Mouse (Mus musculus): ENCODE measurements around the gene Ddx20.
"Not testable (repeated sequence)": the region's sequence is repeated elsewhere in the genome, so short reads cannot be mapped to it uniquely, and the experiment has no call there.

Gene Ddx20

DNA sequence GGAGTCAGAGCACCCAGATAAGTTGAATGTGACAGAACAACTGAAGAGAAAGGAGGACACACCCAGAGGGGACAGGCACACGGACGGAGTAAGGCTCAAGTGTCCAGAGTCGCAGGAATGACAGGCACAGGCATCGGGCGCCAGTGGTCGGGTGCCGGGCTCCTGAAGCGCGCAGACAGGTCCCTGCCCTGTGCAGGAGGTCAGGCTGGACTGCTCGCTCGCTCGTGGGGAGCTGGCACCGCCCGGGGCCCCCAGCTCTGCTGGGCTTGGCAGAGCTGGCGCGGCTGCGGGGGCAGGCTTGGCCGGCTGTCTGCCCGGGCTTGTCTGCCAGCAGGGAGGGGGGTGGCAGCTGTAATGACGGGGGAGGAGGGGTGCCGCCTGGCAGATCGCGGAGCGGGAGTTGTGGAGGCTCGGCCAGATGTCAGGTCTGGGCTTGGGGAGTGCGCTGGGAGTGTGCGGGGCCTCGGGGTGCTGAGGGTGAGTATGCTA, 17.7 kb upstream of the Ddx20 start:
- DNase-seq: peak; percentile 23

DNA sequence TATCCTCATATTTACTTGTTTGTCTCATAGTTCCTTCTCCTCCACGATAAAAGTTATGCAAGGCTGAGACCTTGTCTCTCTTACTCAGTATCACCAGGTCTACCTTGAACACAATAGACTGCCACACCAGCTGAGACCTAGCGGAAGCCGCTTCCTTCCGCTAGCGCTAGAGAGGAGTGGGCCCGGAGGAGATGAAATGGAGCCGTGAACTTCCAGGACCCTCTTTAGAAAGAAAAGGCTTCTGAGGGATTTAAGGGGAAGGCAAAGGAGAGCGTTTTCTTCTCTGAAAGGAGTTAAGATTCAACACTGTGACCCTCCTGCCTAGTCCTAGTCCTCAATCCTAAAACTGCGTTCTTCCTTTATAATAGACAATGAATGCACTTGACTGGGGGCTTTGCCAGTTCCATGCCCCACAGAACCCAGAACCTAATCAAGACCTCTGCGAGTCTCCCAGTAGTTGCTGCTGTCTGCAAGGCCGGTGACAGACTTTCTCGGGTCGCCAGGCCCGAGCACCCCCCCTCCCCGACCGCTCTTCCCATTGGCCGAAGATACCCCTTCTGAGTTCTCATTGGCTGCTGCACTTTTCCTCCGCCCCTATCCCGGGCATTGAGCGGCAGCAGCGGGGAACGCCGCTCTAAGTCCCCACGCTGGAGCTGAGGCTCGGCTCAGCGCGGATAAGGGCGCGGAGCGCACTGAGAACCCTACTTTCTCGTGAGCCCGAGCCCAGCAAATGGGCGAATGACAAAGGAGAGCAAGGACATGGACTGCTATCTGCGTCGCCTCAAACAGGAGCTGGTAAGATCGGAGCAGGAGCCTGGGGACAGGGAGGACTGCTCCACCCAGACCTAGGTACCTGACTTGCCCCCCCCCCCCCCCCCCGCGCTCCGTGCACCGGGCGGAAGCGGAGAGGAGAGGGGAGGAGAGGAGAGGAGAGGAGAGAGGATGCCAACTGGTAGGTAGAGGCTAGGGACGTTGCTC, 16.9 kb upstream of the Ddx20 start, which contains the start of gene Inka2:
Inka2 (plus strand) TSS at position 569 of the 978 bp plus-strand sequence.
- peak; percentile 67 for DNase-seq

DNA sequence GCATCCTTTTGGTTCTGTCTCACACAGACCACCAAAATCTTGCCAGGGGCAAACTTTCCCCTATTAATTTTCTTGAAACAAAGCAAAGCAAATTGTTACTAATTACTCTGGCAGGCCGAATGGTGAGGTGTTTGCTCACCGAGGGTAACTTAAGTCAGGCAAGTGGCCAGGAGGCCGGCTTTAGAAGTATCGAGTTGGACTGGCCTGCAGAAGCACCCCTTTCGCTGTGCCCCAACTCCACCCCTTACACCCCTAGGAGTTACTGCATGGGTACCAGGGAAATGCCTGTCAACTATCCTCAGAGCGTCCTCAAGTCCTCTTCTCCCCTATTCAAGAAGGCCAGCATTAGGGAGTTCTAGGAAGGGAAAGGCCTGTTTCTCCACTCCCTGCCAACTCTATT, 16.2 kb upstream of the Ddx20 start:
- DNase-seq: no peak

DNA sequence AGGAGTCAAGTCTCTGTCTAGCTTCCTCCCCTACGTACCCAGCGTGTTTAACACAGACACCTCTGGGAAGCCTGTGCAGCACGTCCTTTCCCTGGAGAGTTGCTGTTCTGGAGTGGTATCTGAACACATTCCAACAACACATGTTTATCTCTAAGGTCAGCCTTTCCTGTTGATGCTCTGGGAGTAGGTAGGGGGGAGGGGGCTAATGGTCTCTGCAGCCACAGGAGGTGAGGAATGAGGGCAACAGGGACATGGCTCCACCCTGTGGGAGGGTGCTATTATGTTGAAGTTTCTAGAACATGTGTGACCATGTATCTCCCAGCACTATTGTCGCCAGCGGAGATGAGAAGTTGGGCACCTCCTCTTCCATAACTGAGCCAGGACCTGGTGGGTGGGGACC, 14.0 kb upstream of the Ddx20 start:
- no peak for DNase-seq

DNA sequence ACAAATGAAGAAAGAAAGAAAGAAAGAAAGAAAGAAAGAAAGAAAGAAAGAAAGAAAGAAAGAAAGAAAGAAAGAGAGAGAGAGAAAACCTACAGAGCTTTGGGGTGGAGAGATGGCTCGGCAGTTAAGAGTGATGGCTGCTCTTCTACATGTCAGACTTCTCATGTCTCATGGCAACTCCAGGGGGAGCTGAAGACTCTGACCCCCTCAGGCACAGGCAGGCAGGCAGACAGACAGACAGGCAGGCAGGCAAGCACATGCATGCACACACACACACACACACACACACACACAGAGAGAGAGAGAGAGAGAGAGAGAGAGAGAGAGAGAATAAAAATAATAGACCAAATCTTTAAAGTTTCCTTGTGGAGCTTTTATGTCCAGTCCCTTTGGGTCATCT, 13.4 kb upstream of the Ddx20 start:
- not testable (repeated sequence) for DNase-seq

DNA sequence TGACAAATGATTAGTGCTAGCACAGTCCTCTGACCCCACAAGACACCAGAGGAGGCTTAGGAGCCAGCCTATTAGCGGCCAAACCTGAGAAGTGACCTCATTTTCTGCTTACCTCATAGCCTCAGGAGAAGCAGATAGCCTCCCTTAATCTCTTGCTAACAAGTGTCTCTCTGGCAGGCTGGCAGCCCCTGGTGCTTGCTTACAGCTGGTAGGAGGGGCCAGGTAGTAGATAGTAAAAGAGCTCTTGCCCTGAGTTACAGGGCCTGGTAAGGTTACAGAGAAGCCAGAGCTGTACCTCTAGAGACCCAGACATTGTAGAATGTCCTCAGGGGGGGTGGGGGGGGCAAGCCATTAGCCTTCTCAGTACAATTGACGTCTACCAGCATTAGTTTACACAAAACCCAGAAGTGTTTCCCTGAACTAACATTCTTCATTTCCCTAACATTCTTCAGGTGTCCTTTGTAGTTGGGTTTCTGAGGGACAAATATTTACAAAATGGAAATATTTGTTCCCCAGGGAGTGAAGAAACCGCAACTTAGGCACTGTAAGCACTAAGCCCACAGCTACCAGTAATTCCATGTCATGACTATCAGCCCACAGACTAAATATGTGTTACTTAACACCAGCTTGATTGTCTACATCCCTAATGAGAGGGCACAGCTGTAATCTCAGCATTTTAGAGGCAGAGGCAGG, 12.0 kb upstream of the Ddx20 start:
- no peak for DNase-seq

DNA sequence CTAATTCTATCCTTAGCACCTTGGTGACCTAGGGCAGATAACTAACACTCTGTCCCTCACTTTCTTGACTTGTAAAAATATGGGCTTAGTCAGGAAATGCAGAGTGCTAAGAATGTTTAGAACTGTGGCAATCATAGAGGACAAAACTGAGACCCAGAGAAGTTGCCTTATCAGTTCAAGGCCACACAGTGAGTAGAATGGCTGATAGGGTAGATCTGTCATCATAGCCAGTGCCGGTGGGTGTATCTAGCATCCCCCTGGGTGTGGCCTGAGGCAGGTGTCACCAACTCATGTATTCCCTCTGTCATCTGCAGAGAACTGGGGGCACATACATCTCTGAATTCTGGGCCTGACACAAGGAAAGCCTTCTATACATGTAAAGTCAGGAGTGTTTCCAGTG, 10.9 kb upstream of the Ddx20 start:
- DNase-seq: no peak

DNA sequence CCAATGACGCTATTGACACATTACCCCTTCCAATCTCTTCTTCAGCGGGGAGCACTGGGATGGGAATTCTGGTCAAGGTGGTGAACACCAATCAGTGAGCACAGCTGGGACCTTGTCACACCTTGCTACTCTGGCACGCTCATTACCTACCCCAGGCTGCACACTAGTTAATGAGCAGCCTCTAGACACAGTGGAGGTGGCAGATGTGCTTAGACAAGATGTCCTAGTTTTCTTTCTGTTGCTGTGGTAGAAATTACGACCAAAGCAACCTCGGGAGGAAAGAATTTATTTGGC, 9.7 kb upstream of the Ddx20 start:
- no peak for DNase-seq

DNA sequence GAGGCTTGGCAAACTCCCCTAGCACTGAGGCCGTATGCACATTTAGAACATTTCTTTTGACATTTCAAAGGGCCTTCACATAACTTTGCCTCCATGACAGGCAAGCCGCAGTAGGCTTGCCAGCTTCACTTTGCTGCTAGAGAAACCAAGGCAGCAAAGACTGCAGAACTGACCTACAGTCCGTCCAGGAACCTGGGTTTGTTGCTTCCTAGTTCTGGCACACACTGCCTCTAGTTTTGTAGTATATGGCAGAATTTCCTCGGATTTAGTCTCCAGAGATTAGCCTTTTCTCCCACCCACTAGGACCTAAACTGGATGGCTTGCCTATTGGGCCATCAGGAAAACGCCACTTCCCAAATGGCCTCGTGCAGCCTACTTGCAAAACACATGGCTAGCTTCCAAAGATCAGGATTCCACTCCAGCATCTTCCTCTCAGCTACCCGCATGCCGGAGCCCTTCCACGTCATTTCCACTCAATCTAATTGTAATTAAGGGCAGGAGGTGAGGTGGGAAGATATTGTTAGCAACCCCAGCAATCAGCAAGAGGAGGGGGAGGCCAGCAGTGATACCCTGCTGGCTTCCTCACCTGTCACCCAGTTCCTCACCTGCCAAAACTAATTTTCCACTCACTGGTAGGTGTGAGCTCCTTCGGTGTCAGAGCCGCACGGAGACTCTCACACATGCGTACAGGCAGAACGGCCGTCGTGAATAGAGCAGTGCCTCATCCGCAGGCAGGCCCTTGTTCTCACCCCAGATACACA, 9.2 kb upstream of the Ddx20 start:
- DNase-seq: no peak

DNA sequence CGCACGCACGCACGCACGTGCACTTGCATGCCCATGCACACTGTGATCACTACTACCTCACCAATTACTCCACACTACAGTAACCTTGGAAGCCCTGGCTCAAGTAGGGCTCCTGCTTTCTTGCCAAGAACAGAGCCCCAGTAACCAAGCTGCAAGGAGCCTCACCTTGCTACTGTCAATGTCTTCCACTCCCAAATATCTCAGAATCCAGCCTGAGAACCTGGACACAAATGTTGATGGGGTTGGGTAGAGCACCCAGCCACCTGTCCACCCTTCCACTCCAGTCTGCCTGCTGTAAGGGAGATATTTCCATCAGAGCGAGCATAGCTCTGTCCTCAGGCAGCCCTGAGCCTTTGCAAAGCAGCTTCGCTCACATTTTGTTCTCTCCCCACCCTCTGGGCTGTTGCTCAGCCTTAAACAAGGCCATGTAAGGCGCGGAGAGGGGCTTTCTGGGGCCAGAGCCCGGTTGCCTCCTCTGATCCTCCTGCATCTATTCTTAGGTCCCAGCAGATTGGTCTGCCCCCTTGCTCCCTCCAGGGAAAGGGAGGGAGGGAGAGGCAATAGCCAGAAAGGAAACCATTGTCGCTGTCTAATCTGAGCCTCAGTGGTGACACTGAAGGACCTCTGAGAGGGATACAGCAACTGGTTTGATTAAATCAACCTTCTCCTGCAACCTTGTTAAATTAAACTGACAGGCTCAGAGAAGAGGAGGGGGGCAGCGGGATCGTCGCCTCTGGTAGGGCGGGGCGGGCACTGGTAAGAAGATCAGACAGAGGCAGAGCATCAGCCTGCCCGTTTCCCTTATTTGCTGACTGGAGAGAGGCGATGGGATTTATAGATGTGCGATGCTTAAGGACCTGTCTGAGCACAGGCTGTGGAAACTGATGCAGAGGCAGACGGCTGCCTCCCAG, 8.4 kb upstream of the Ddx20 start:
- no peak for DNase-seq

DNA sequence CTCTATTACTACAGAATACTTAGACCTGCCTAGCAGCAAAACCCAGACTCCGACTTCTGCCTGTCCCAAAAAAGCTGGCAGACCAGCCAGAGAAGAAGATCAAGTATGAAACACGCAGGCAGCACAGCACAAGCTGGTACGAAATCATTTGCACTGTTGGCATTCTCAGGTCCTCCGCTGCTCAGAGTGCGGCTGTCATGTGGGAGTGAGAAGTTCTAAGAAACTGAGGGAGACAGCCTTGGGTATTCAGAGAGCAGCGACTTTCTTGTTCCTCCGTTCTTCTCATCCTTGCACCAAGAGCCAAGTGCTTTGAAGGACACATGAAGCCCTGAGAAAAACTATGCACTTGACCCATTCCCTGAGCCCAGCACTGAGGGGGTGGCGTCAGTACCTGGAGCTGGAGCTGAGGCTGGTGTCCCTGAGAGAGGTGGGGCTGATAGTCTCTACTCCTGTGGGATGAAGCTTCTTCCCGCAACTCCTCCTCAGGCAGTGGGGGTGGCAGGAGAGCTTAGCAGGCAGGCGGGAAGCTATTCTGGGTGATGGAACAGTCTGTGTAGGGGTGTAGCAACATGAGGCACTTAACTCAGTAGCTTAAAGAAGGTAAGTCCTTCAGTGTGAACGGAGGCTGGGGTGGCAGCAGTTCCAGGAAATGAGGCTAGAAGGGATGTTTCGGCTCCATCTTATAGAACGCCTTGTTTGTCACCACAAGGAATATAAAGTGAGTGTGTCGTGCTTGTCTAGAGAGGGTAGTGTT, 6.1 kb upstream of the Ddx20 start:
- no peak for DNase-seq

DNA sequence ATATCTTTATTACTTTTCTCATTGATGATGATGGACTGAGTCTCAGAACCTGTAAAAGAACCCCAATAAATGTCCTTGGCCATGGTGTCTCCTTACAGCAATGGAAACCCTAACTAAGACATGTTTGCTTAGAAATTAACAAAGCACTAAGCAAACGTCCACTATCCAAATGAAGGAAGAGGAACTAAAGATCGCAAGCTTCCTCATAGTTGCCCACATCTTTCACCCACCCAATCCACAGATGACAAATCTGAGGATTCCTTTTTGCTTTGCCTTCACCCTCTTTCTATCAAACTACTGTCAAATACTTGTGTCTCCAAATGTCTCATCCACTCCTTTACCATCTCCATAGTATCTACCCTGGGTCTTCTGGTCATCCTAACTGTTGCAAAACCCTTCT, 1.2 kb upstream of the Ddx20 start:
- no peak for DNase-seq

DNA sequence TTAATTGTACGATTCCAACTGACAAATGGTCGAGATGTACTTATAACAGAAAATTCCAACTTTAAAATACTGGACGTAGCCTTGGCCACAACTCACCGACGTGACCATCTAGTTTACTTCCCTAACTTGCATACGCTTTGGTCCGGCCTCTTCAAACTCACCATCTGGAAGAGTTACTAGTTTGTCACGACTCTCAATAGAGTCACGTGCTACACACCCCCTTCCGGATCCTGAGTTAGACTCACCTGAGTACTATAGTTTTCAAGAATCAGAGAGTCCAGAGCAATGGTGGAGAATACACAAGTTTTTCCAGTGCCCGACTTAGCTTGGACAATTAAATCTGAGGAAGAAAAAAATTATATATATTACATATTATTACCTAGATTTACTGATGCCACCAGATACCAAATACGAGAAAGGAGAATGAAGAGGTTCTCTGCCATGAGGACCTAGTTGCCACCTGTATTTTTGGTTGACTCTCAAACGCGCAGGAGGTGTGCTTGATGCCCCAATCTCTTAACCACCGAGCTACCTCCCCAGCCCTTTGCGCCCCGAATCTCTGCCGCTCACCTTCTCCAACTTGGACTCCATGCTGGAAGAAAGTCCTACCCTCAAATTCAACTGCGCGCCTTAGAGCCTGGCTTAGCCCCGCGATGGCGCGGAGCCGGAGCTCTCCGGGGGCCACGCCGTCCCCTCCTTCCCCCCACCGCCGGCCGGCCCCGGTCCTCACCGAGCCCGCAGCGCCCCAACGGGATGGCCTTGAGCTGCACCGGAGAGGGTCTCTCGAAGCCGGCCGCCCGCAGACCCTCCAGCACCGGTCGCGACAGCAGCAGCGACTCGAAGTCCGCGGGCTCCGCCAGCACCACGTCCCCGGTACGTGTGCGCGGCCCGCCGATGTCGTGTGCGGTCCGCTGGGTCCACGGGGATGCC, 715 bp downstream of the Ddx20 start:
- DNase-seq: no peak

DNA sequence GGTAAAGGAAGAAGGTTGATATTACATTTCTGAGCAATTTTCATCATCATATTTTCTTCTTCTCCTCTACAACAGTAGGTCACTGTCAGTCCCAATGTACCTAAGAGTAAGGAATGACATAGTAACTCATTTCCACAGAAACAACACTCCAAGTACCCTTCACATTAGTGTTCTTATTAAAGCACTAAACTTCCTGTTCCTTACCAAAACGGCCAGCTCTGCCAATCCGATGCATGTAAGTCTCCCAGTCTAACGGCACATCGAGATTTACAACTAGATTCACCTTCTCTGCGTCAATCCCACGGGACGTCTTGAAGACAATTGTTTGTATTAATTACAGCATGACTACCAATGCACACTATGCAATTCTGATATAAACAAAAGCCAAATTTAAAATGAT, 7.0 kb downstream of the Ddx20 start:
- no peak for DNase-seq

DNA sequence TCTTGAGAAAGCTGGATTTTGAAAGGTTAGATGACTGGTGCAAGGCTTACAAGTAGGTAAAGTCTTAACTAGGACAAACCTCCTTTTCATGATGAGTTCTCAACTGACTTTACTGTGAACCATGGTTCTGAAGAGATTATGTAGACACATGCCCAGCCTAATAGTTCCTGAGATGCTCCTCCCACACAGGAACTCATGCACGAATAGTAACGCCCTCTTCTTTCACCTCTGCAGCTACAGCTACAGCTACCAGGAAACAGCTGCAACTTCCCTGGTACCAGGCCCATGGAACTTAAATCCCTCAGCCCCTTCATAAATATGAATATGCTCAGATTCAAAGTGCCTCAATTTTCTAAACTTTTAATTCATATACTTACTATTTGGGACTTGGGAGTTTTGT, 11.4 kb downstream of the Ddx20 start:
- no peak for DNase-seq

DNA sequence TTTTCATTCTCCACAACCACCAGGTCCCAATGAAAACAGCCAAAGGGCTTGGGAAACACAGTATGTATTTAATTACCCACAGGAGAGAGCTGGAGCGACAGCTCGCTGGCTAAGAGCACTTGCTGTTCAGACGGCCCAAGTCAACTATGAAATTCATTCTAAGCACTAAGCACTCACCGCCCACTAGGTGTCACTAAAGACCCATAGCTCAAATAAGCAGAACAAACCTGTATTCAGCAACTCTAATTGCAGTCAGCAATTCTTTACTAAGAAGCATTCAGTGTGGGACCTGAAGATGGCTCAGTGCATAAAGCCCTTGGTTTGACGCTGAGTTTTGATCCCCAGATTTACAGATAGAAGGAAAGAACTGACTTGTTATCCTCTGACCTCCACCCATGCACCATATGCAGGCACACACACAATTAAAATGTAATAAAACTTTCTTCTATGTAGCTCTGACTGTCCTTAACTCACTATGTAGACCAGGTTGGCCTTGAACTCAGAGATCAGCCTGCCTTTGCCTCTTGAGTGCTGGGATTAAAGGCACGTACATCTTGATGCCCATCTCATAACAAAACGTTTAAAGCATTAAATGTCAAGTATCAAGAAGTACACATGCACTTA, 12.7 kb downstream of the Ddx20 start:
- DNase-seq: peak; percentile 52

DNA sequence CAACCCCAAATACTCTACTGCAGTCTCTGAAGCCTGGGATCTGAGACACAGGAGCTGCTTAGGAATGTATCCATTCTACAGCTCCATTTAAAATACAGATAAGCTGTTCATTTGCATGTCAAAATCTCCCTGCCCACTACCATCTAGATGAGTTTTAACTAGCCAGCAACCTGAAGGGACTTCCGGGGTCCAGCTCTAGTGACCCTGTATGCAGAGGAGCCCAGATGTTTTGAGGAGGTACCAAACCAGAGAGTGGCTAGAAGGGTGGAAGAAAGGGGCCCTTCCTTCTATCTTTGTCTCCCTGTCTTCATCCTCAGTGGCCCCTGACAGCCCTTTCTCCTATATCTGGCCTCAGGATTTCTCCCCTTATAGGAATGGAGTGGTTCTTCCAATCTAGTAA, 16.6 kb downstream of the Ddx20 start:
- DNase-seq: no peak

DNA sequence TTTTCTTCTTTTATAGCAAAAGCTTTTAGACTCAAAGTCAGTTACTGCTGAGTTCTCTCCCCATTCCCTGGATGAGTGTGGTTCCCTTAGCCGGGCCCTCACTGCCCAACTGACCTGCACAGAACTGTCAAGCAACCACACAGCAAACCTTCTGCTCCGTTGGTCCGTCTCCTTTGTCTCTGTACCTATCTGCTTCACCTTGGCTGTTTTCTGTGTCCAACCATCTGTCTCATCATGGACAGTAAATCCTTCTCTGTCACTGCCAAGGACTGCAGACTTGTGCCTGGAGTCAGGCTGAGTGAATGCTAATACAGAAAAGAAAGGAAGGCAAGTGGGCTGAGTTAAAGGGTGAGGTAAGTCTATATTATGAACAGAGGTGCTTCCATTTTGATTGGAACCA, 17.6 kb downstream of the Ddx20 start:
- DNase-seq: no peak

DNA sequence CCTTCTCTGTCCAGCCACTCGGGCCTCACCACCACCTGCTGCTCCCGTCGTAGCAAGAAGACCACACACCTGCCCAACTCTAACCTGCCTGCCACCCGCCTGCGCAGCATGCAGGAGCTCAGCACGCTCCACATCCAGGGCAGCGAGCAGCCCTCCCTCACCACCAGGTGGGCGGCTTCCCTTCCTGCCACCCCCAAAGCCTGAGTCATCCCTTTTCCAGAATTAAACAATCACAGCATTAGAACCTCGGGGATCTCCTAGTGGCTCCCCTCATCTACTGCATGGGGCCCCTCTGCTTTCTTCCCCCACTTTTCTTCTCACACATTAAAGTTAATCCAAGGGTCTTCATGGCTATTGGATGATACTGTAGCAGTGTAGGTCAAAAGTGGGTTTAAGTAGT, 19.2 kb downstream of the Ddx20 start:
- DNase-seq: no peak

DNA sequence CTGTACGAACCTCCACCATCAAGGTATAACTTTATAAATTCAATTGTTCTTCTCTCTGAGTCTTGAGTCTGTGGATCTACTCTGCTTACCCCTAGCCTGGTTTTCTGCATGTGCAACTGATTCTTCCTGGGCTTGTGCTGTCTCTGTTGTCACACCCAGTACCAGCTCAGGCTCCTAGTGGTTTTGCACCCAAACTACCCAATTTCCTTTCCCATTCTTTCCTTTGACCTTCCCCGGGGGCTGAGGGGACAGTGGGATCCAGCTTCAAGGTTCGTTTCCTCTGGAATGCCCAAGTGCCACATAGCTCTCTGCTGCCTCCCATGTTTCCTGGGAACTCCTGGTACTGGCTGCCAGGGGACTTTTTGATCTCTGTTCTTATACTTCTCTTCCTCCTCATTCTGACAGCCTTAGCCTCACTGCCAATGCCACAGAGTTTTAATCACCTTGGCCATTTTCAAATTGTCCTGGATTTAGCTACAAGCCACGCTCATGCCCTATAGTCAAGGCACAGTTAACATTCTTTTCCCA, 20.3 kb downstream of the Ddx20 start:
- DNase-seq: no peak
